Mouse (Mus musculus) kidney, adult 2 months (tissue): ENCODE measurements around the gene Creb3l2.

Experiments
- CTCF ChIP-seq: fragments of 200-500 bp; conservative IDR thresholded peaks from 2 replicates; pipeline ENCODE4 v1.5.1; 2011; ENCODE audit warnings: low read depth, mild to moderate bottlenecking, control low read depth, low read length, moderate library complexity, mixed read lengths; ENCODE audit not compliant: insufficient read depth, insufficient read length
- POLR2A ChIP-seq: fragments of 200-500 bp; IDR thresholded peaks from one replicate; pipeline ENCODE4 v1.6.1; 2011; ENCODE audit warnings: low read depth, low read length, control low read depth

- TF ChIP-seq CTCF (no peak), POLR2A (no peak)
Measured at GRCm38 (mm10) chr6:37283336-37283735, 158.6 kb downstream of the Creb3l2 start.
